Mouse (Mus musculus): ENCODE data around the gene Olfr381. TPM values are rescaled to one million over a fixed set of nuclear protein-coding genes. Genes with fewer than 3 reads are reported as not detected.
"Not testable (repeated sequence)": the region's sequence is repeated elsewhere in the genome, so short reads cannot be mapped to it uniquely, and the experiment has no call there.

The Olfr381 gene
- total RNA-seq (2014; rRNA removed) (not detected in 2 replicates), polyA plus RNA-seq (2015; fragmentation: Nextera tagmentation; extraction: Ambion mirVana) (not detected in 2 replicates)

DNA sequence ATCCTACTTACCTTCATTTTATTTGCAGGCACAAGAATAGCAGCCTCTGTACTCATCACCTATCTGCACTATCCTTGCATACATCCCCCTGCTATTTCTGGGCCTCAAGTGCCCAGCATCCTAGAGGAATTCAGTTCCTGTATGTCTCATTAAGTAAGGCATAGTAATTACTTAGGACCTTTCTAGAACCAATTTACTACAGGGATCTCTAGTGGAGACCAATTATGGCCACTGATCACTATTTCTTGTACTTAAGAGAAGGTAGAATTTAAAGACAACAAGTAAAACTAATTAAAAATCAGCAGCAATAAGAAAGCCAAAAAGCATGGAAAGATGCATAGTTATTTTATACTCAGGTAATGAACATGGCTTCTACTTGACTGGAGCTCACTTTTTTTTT is at the start of gene Olfr381:
Gene Olfr381, minus strand, starts transcription at position 101 of the 400 bp plus-strand sequence.
- H3K9me3 ChIP-seq (ENCODE audit: low read length): no peaks in the 10 kb centered on the region
- no peak within 1 kb of the TSS for H3K4me2 ChIP-seq (ENCODE audit: low read depth, low read length, poor library complexity, severe bottlenecking)
- H3K27me3 ChIP-seq (ENCODE audit: insufficient read depth, low read length): no peaks in the 10 kb centered on the region
- H3K9ac ChIP-seq (replicated peaks; ENCODE audit: low read length, poor library complexity, severe bottlenecking): no peak within 1 kb of the TSS
- no peak for ATAC-seq (ENCODE audit: low FRiP score)
- no peak within 1 kb of the TSS for H3K4me3 ChIP-seq (ENCODE audit: low read depth, low read length)
- no peak for TF ChIP-seq CTCF (IDR thresholded peaks at IDR 0.05)
- no peak within 1 kb of the TSS for H3K27ac ChIP-seq (ENCODE audit: low read depth, low read length)
- H3K36me3 ChIP-seq (ENCODE audit: insufficient read depth, low read length): no peaks in the 10 kb centered on the region
- DNase-seq (ENCODE audit: low spot score): no peak
- H3K4me1 ChIP-seq (ENCODE audit: insufficient read depth, low read length): no peaks in the 10 kb centered on the region

DNA sequence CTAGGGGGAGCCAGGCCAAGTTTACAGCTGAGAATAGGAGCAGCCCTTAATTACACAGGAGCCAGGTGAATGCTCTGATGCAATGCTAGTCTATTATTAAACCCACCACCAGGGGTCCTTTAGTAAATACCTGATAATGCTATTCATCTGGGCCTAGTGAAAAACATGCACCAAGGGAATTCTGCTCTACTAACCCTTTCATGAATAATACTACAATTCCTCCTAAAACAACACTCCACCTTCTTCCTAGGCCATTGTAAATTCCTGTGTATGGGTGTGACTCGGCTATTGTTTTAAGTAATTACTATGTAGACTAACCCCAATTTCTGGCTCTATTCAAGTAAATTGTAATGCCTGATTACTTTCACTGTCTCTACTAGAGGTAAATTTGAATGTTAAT is 37.6 kb upstream of the Olfr381 start:
- H3K9ac ChIP-seq (replicated peaks; ENCODE audit: low read length, poor library complexity, severe bottlenecking); ATAC-seq (ENCODE audit: low FRiP score); H3K27me3 ChIP-seq (ENCODE audit: insufficient read depth, low read length); DNase-seq (ENCODE audit: low spot score); H3K27ac ChIP-seq (ENCODE audit: low read depth, low read length); H3K4me1 ChIP-seq (ENCODE audit: insufficient read depth, low read length); H3K36me3 ChIP-seq (ENCODE audit: insufficient read depth, low read length); H3K9me3 ChIP-seq (ENCODE audit: low read length); H3K4me2 ChIP-seq (ENCODE audit: low read depth, low read length, poor library complexity, severe bottlenecking); H3K4me3 ChIP-seq (ENCODE audit: low read depth, low read length): not testable (repeated sequence)
- WGBS: 88% methylated on average over 1 of the region's 1 CpGs

DNA sequence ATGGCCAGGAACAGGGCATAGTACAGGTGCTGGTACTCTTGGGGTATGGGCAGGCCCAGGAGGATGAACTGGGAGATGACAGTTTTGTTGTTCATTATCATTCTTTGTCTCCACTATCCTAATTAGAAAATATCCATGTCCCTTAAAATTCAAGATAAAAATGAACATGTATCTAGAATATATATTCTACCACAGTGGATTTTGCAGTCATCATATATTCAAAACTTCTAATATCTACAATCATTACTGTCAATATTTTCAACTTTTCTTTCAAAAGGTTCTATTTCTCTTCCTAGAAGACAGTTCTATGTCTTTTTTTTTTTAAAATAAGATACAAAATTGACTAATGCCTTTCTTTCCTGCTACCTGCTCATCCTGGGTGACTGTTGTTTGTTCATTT is 25.7 kb upstream of the Olfr381 start, which contains the start of gene Olfr382:
Gene Olfr382, minus strand, starts transcription at position 101 of the 400 bp plus-strand sequence.
- ATAC-seq (ENCODE audit: low FRiP score): no peak
- DNase-seq (ENCODE audit: low spot score): no peak
- H3K9ac ChIP-seq (replicated peaks; ENCODE audit: low read length, poor library complexity, severe bottlenecking): no peak within 1 kb of the TSS
- no peak for TF ChIP-seq CTCF (IDR thresholded peaks at IDR 0.05)
- no peak within 1 kb of the TSS for H3K4me2 ChIP-seq (ENCODE audit: low read depth, low read length, poor library complexity, severe bottlenecking)
- peaks cover 8% of the 10 kb centered on the region; the same call in 1 of the 2 replicates for H3K9me3 ChIP-seq (ENCODE audit: low read length)
- no peaks in the 10 kb centered on the region for H3K27me3 ChIP-seq (ENCODE audit: insufficient read depth, low read length)
- no peaks in the 10 kb centered on the region for H3K36me3 ChIP-seq (ENCODE audit: insufficient read depth, low read length)
- H3K27ac ChIP-seq (ENCODE audit: low read depth, low read length): no peak within 1 kb of the TSS
- H3K4me1 ChIP-seq (ENCODE audit: insufficient read depth, low read length): no peaks in the 10 kb centered on the region
- no peak within 1 kb of the TSS for H3K4me3 ChIP-seq (ENCODE audit: low read depth, low read length)

DNA sequence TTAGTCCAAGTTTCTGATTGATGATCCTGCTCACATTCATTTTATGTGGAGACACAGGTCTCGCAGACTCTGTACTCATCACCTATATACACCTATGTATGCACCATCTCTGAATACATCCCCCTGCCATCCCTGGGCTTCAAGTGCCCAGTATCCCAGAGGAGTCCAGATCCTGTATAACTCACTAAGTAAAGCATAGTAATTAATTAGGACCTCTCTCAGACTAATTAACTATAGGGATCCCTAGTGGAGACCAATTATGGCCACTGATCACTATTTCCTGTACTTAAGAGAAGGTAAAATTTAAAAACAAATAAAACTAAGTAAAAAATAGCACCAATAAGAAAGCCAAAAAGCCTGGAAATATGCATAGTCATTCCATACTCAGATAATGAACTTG is 34.0 kb downstream of the Olfr381 start, which contains the start of gene Olfr380:
Gene Olfr380, minus strand, starts transcription at position 101 of the 400 bp plus-strand sequence.
- no peak within 1 kb of the TSS for H3K27ac ChIP-seq (ENCODE audit: low read depth, low read length)
- no peak for TF ChIP-seq CTCF (IDR thresholded peaks at IDR 0.05)
- no peak for DNase-seq (ENCODE audit: low spot score)
- no peak for ATAC-seq (ENCODE audit: low FRiP score)
- no peaks in the 10 kb centered on the region for H3K4me1 ChIP-seq (ENCODE audit: insufficient read depth, low read length)
- peaks cover under 1% of the 10 kb centered on the region; the same call in 1 of the 2 replicates for H3K9me3 ChIP-seq (ENCODE audit: low read length)
- no peak within 1 kb of the TSS for H3K9ac ChIP-seq (replicated peaks; ENCODE audit: low read length, poor library complexity, severe bottlenecking)
- no peaks in the 10 kb centered on the region for H3K27me3 ChIP-seq (ENCODE audit: insufficient read depth, low read length)
- WGBS: 88% methylated on average over 1 of the region's 1 CpGs
- no peaks in the 10 kb centered on the region for H3K36me3 ChIP-seq (ENCODE audit: insufficient read depth, low read length)
- no peak within 1 kb of the TSS for H3K4me3 ChIP-seq (ENCODE audit: low read depth, low read length)
- H3K4me2 ChIP-seq (ENCODE audit: low read depth, low read length, poor library complexity, severe bottlenecking): no peak within 1 kb of the TSS

Other genes starting within 250 kb of the Olfr381 start
- gene Trpv3, start 224.2 kb downstream of the Olfr381 start, total RNA-seq (2014; rRNA removed): 0.27 and 0.66 TPM in 2 replicates
- 0.20 and 0.31 TPM in 2 replicates for gene Trpv3, start 224.2 kb downstream of the Olfr381 start, polyA plus RNA-seq (2015; fragmentation: Nextera tagmentation; extraction: Ambion mirVana)
- gene Aspa, start 162.0 kb downstream of the Olfr381 start, total RNA-seq (2014; rRNA removed): 3.0 and 3.9 TPM in 2 replicates
- 4.2 and 5.0 TPM in 2 replicates for gene Aspa, start 162.0 kb downstream of the Olfr381 start, polyA plus RNA-seq (2015; fragmentation: Nextera tagmentation; extraction: Ambion mirVana)
- not detected in 2 replicates for gene Gm49340, start 161.9 kb downstream of the Olfr381 start, total RNA-seq (2014; rRNA removed)
- not detected in 2 replicates for gene Gm49340, start 161.9 kb downstream of the Olfr381 start, polyA plus RNA-seq (2015; fragmentation: Nextera tagmentation; extraction: Ambion mirVana)
- gene Spata22, start 161.9 kb downstream of the Olfr381 start, total RNA-seq (2014; rRNA removed): not detected in 2 replicates
- gene Spata22, start 161.9 kb downstream of the Olfr381 start, polyA plus RNA-seq (2015; fragmentation: Nextera tagmentation; extraction: Ambion mirVana): 0.16 and 0.31 TPM in 2 replicates
- gene Olfr20, start 140.8 kb downstream of the Olfr381 start, total RNA-seq (2014; rRNA removed): not detected in 2 replicates
- not detected in 2 replicates for gene Olfr20, start 140.8 kb downstream of the Olfr381 start, polyA plus RNA-seq (2015; fragmentation: Nextera tagmentation; extraction: Ambion mirVana)
- not detected in 2 replicates for gene Olfr376, start 120.4 kb downstream of the Olfr381 start, total RNA-seq (2014; rRNA removed)
- not detected in 2 replicates for gene Olfr376, start 120.4 kb downstream of the Olfr381 start, polyA plus RNA-seq (2015; fragmentation: Nextera tagmentation; extraction: Ambion mirVana)
- gene Olfr1, start 92.0 kb downstream of the Olfr381 start, total RNA-seq (2014; rRNA removed): not detected in 2 replicates
- not detected in 2 replicates for gene Olfr1, start 92.0 kb downstream of the Olfr381 start, polyA plus RNA-seq (2015; fragmentation: Nextera tagmentation; extraction: Ambion mirVana)
- gene Olfr378, start 63.1 kb downstream of the Olfr381 start, total RNA-seq (2014; rRNA removed): not detected in 2 replicates
- not detected in 2 replicates for gene Olfr378, start 63.1 kb downstream of the Olfr381 start, polyA plus RNA-seq (2015; fragmentation: Nextera tagmentation; extraction: Ambion mirVana)
- gene Olfr380, start 34.1 kb downstream of the Olfr381 start, total RNA-seq (2014; rRNA removed): not detected in 2 replicates
- not detected in 2 replicates for gene Olfr380, start 34.1 kb downstream of the Olfr381 start, polyA plus RNA-seq (2015; fragmentation: Nextera tagmentation; extraction: Ambion mirVana)
- gene Olfr382, start 25.6 kb upstream of the Olfr381 start, total RNA-seq (2014; rRNA removed): not detected in 2 replicates
- gene Olfr382, start 25.6 kb upstream of the Olfr381 start, polyA plus RNA-seq (2015; fragmentation: Nextera tagmentation; extraction: Ambion mirVana): not detected in 2 replicates
- not detected in 2 replicates for gene Olfr385, start 101.4 kb upstream of the Olfr381 start, total RNA-seq (2014; rRNA removed)
- not detected in 2 replicates for gene Olfr385, start 101.4 kb upstream of the Olfr381 start, polyA plus RNA-seq (2015; fragmentation: Nextera tagmentation; extraction: Ambion mirVana)
- not detected in 2 replicates for gene Olfr384, start 107.0 kb upstream of the Olfr381 start, total RNA-seq (2014; rRNA removed)
- gene Olfr384, start 107.0 kb upstream of the Olfr381 start, polyA plus RNA-seq (2015; fragmentation: Nextera tagmentation; extraction: Ambion mirVana): not detected in 2 replicates
- gene Zfp735, start 197.2 kb upstream of the Olfr381 start, total RNA-seq (2014; rRNA removed): not detected in 2 replicates
- not detected in 2 replicates for gene Zfp735, start 197.2 kb upstream of the Olfr381 start, polyA plus RNA-seq (2015; fragmentation: Nextera tagmentation; extraction: Ambion mirVana)